Mouse (Mus musculus) liver, embryonic 11.5 days (tissue): ENCODE data around the gene Iscu. TPM values are rescaled to one million over a fixed set of nuclear protein-coding genes. Genes with fewer than 3 reads are reported as not detected.
"Not testable (repeated sequence)": the region's sequence is repeated elsewhere in the genome, so short reads cannot be mapped to it uniquely, and the experiment has no call there.

Source experiments
- ATAC-seq: fragments of 200-750 bp; cut with Nextera tagmentation; replicated peaks from 2 replicates; pipeline ENCODE4 v1.8.0; 2017; ENCODE audit warnings: moderate number of reproducible peaks, mild to moderate bottlenecking, moderate TSS enrichment, moderate library complexity; ENCODE audit not compliant: low FRiP score
- DNase-seq: peaks from one replicate; pipeline ENCODE4 v3.0.0-alpha.2; 2017; ENCODE audit warnings: low spot score
- H3K27ac ChIP-seq: fragments of 300-500 bp; sonication (generic); 2 replicates; pipeline ENCODE4 v1.5.1; 2014; ENCODE audit warnings: mild to moderate bottlenecking, low read depth, low read length, control low read depth
- H3K27me3 ChIP-seq: fragments of 300-500 bp; sonication (generic); replicated peaks from 2 replicates; pipeline ENCODE4 v1.6.1; 2014; ENCODE audit warnings: low read length, mixed read lengths; ENCODE audit not compliant: control insufficient read depth, insufficient read depth
- H3K36me3 ChIP-seq: fragments of 300-500 bp; sonication (generic); 2 replicates; pipeline ENCODE4 v1.6.1; 2014; ENCODE audit warnings: mild to moderate bottlenecking, low read length, moderate library complexity, mixed read lengths; ENCODE audit not compliant: control insufficient read depth, insufficient read depth
- H3K4me1 ChIP-seq: fragments of 300-500 bp; sonication (generic); replicated peaks from 2 replicates; pipeline ENCODE4 v1.6.1; 2014; ENCODE audit warnings: low read length, mixed read lengths; ENCODE audit not compliant: control insufficient read depth, insufficient read depth
- H3K4me2 ChIP-seq: fragments of 300-500 bp; sonication (generic); 2 replicates; pipeline ENCODE4 v1.6.1; 2014; ENCODE audit warnings: mild to moderate bottlenecking, control low read depth, moderate library complexity
- H3K4me3 ChIP-seq: fragments of 300-500 bp; sonication (generic); 2 replicates; pipeline ENCODE4 v1.5.1; 2014; ENCODE audit warnings: low read depth, low read length, control low read depth
- H3K9ac ChIP-seq: fragments of 300-500 bp; sonication (generic); 2 replicates; pipeline ENCODE4 v1.6.1; 2014; ENCODE audit warnings: low read depth, low read length, control low read depth
- H3K9me3 ChIP-seq: fragments of 300-500 bp; sonication (generic); 2 replicates; pipeline ENCODE4 v1.6.1; 2016; ENCODE audit warnings: low read length, inconsistent platforms, mixed read lengths; ENCODE audit not compliant: control insufficient read depth
- WGBS: fragments of 180-500 bp; shearing (Covaris S2); extraction: QIAGEN DNeasy Blood & Tissue Kit; methylation state at CpG from one replicate; pipeline ENCODE4 v1.1.7; 2014; 5-methylcytosine and 5-hydroxymethylcytosine counted together
- polyA plus RNA-seq: library from polyadenylated mRNA; unstranded; fragments of >200 nt; fragmentation: Nextera tagmentation; extraction: Ambion mirVana; gene quantifications from 2 replicates; pipeline ENCODE4 v1.2.1, GENCODE M21; 2014

The Iscu gene
- polyA plus RNA-seq, 1 experiment from 2014 or later = 117 TPM

DNA sequence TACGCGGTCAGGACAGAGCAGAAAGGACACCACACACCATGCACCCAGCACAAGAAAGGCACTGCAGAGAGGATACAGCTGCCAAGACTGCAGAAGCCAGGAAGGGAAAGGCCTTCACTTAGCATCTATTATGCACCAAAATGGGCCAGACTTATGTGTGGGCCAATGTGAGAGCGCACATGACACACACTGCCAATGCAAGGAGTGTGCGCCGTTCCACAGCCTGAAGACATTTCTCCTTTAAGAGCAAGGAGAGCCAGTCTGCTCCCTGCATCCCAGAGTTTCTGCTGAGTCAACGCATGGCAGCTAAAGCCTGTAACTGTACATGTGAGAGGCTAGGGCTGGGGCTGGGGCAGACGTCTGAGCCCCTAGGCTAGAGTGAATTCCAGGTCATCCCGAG lies 3.7 kb upstream of the Iscu start:
- Histone ChIP-seq H3K27me3 (no peaks in the 10 kb centered on the region), H3K4me1 (peaks cover 13% of the 10 kb centered on the region), H3K4me3 (no peak overlapping the region), H3K4me2 (no peak overlapping the region), H3K27ac (no peak overlapping the region), H3K36me3 (peaks cover 17% of the 10 kb centered on the region), H3K9me3 (no peaks in the 10 kb centered on the region), H3K9ac (no peak overlapping the region)
- 93% methylated on average over 8 of the region's 8 CpGs for WGBS
- DNase-seq (no peak), ATAC-seq (no peak)

DNA sequence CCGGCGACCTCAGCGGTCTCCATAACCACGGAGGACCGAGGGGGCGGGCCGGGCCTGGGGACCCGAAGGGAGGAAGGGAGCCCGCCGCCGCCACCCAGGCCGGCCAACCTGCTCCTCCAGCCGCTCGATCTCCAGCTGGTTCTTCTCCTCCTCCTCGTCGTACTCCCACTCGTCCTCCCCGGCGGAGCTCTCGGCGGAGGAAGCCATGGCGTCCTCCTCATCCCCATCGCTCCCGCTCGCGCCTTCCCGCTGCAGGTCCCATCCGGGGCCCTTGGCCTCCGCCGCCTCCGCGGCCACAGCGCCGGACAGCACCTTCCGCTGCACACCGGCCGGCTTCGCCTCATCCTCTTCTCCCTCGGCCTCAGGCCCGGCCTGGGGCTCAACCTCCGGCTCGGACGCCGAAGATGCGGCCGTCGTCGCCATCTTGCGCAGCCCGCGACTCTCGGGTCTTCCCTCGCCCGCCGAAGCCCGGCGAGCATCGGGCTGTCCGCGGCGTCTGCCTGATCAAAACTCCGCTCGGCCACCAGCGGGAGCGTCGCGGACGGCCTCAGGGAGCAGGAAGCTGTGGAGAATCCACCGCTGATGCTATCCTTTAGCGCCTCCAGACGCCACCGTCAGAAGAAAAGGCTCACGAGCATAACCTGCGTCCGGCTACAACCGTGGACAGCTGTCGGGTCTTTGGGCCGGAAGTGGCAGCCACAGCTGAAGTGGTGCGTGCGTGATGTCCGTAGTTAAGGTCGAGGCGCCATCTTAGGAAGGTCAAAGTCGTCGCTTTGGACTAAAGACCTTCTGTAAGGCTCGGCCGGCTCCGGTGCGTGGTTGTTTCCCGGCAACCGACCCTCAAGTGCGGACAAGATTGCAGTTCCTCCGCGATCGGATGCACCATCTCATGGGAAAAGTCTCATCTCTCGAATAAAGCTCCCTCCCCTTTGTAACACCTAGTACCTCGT lies 1.1 kb upstream of the Iscu start:
- H3K4me3 ChIP-seq = peak overlapping the region; percentile 99
- H3K4me2 ChIP-seq = peak overlapping the region; percentile 94
- DNase-seq (peak; percentile 88), ATAC-seq (peak; percentile 80)
- H3K9me3 ChIP-seq = no peaks in the 10 kb centered on the region
- peak overlapping the region; percentile 95 for H3K9ac ChIP-seq
- under 1% methylated on average over 96 of the region's 97 CpGs for WGBS
- peaks cover 13% of the 10 kb centered on the region for H3K4me1 ChIP-seq
- peak overlapping the region; percentile 96 for H3K27ac ChIP-seq
- H3K36me3 ChIP-seq = peaks cover 18% of the 10 kb centered on the region
- no peaks in the 10 kb centered on the region for H3K27me3 ChIP-seq

DNA sequence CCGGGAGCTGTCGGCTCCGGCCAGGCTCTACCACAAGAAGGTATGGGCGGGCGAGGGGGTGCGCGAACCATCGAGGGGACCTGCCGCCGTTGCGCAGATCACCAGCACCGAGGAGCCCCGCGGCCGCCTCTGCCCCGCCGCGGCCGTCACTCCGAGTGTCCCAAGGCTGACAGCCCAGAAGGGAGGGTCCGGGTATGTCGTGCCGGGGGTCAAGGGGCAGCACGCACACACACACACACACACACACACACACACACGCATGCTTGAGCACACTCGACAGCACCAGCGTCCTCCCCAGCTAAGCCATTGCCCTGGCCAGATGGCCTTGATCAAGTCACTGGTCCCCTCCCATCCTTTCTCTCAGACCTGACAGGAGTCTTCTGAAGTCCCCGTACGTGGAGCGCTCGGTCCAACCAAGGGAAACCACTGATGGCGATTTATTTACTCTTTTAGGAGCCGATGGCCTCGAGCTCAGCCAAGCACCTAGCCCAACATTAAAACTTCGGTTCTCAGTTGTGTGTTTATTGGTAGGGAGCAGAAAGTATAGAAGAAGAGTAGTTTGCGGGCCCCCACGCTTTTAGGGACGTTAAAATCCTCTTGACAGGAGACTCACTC lies 464 bp downstream of the Iscu start:
- Histone ChIP-seq H3K36me3 (peaks cover 14% of the 10 kb centered on the region), H3K9me3 (no peaks in the 10 kb centered on the region), H3K9ac (peak overlapping the region; percentile 70), H3K27ac (peak overlapping the region; percentile 19), H3K27me3 (no peaks in the 10 kb centered on the region), H3K4me1 (peaks cover 13% of the 10 kb centered on the region), H3K4me2 (peak overlapping the region; percentile 94), H3K4me3 (peak overlapping the region; percentile 99)
- ATAC-seq (peak; percentile 28), DNase-seq (no peak)
- under 1% methylated on average over 34 of the region's 38 CpGs for WGBS

DNA sequence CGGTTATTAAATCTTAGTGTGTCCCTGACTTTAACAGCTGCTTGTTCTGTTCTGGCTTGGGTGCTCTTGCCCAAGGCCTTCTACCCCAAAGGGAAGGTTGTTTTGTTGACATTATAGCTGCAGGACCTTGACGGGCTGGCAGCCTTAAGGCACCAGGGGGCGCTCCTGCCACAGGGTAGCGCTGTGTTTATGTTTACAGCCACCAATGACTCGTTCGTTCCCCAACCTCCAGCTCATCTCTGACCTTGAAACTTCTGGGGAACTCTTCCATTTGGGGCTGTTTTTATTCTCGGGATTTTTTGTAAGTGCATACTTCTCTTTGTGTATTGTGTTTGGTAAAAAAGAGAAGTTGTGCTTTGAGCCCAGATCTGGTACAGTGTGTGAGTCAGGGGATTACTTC lies 1.1 kb downstream of the Iscu start:
- 1% methylated on average over 7 of the region's 7 CpGs for WGBS
- Histone ChIP-seq H3K4me1 (peaks cover 13% of the 10 kb centered on the region), H3K4me2 (peak overlapping the region; percentile 94), H3K27me3 (no peaks in the 10 kb centered on the region), H3K9ac (no peak overlapping the region), H3K9me3 (no peaks in the 10 kb centered on the region), H3K36me3 (peaks cover 13% of the 10 kb centered on the region), H3K4me3 (peak overlapping the region; percentile 99), H3K27ac (no peak overlapping the region)
- ATAC-seq = no peak
- peak; percentile 82 for DNase-seq

DNA sequence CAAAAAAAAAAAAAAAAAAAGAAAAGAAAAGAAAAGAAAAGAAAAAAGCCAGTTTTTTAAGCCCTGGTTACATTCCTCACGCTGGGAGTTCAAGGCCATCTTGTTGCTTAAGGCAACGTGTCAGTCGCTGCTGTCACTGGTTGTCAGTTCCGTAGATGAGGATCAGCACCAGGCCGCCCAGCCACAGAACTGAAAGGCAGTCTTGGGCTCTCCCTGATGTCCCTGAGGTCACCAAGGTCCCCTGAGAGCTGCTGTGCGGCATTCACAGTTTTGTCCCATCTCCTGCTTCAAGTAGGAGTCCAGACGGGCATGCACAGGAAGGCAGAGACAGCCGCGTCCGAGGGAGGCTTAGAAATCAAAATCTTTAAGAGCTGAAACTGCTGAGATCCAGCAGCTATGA lies 3.0 kb downstream of the Iscu start:
- DNase-seq = no peak
- 88% methylated on average over 10 of the region's 10 CpGs for WGBS
- no peak overlapping the region for H3K27ac ChIP-seq

DNA sequence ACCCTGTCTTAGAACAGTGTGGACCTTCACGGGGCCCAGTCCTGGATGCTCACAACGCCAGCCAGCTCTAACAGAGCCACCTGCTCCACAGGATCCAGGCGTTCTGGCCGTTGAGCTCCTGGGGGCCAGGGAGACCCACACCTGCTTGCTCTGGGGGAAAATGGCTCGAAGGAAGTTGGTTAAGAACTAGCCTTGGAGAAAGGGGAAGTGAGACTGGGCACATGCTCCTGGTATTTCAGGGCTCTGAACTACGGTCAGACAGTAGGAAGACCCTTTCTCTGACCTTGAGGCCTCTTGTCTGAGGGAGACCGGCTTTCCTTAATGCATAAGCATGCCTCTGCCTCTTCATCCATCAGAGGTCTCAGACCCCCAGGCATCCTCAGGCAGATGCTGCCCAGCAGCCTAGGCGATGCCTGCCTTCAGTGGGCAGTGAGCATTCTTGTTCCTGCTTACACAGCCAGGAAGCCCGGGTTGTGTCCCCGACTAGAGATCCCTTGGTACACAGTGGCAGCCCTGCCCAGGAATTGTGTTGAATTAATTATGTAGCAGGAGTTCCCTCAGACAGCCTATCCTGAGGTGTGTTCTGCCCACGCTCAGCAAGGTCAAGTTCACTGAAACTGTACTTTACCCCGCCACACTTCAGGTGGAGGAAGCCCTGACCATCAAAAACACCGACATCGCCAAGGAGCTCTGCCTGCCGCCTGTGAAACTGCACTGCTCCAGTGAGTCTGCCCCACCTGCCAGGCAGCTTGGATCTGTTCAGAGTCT lies 3.8 kb downstream of the Iscu start:
- no peak overlapping the region for H3K4me3 ChIP-seq
- no peak overlapping the region for H3K9ac ChIP-seq
- ATAC-seq (no peak), DNase-seq (no peak)
- no peak overlapping the region for H3K4me2 ChIP-seq
- no peaks in the 10 kb centered on the region for H3K27me3 ChIP-seq
- WGBS = 74% methylated on average over 15 of the region's 15 CpGs
- no peak overlapping the region for H3K27ac ChIP-seq
- H3K4me1 ChIP-seq = no peaks in the 10 kb centered on the region
- no peaks in the 10 kb centered on the region for H3K9me3 ChIP-seq
- peaks cover 13% of the 10 kb centered on the region for H3K36me3 ChIP-seq

More for the DNA sequence above, 3.0 kb downstream of the Iscu start:
- Histone ChIP-seq H3K4me2 (no peak overlapping the region), H3K36me3 (peaks cover 13% of the 10 kb centered on the region), H3K27me3 (no peaks in the 10 kb centered on the region), H3K4me3 (no peak overlapping the region), H3K9ac (no peak overlapping the region), H3K4me1 (no peaks in the 10 kb centered on the region), H3K9me3 (no peaks in the 10 kb centered on the region)
- ATAC-seq = no peak

DNA sequence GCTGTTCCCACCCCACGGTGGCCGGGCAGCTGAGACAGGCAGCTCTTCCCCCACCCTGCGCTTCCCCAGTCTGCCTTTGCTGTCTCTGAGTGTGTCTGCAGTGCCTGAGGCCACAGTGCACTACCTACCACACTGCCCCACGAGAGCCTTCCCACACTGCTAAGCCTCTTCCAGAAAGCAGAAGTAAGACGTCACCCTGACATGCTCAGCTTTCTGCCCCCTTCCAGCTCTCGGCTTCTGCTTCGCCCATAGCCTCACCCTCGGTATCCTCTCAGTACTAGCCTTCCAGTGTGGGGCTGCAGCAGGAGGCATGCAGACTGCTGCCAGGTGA lies 4.3 kb downstream of the Iscu start:
- DNase-seq (no peak), ATAC-seq (no peak)
- Histone ChIP-seq H3K27me3 (no peaks in the 10 kb centered on the region), H3K4me1 (no peaks in the 10 kb centered on the region), H3K9ac (no peak overlapping the region), H3K9me3 (no peaks in the 10 kb centered on the region), H3K27ac (no peak overlapping the region), H3K4me2 (no peak overlapping the region), H3K36me3 (peaks cover 13% of the 10 kb centered on the region), H3K4me3 (no peak overlapping the region)
- WGBS = 67% methylated on average over 8 of the region's 8 CpGs

DNA sequence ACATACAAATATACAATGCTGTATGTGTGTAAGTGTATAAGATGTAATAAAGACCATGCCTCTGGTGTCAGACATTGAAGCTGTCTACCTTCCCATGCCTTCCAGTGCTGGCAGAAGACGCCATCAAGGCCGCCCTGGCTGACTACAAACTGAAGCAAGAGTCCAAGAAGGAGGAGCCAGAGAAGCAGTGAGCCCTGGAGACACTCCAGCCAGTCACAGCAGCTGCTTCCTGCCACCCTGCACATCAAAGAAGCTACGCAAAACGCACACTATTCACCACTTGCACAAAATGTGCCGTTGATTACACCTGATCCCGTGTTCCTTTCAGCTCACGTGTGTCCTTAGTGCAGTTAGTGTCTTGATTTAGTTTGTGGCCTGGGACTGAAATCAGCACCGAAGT lies 5.2 kb downstream of the Iscu start:
- not testable (repeated sequence) for DNase-seq, H3K27ac ChIP-seq, H3K9me3 ChIP-seq, H3K4me2 ChIP-seq, H3K4me3 ChIP-seq, H3K27me3 ChIP-seq, H3K4me1 ChIP-seq, ATAC-seq, H3K9ac ChIP-seq
- peaks cover 13% of the 10 kb centered on the region for H3K36me3 ChIP-seq
- 88% methylated on average over 8 of the region's 8 CpGs for WGBS
